Mouse (Mus musculus): ENCODE results near the gene Capn8. TPM values are rescaled to one million over a fixed set of nuclear protein-coding genes. Genes with fewer than 3 reads are reported as not detected.

Capn8 gene
- polyA plus RNA-seq, 1 experiment from 2014 or later: not detected

DNA sequence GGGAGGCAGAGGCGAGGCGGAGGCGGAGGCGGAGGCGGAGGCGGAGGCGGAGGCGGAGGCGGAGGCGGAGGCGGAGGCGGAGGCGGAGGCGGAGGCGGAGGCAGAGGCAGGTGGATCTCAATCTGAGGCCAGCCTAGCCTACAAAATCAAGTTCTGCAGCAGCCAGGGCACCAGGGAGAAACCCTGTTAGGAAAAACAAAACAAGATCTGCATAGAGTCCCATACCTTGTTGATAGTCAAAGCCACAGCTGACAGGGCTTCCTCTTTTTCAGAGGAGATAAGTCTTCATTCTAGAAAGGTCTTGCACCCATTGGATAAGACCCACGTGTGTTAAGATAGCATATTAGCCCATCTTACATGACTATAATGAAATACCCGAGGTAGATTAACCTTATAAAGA, 113.3 kb downstream of the Capn8 start:
- H3K9ac ChIP-seq (replicated peaks; ENCODE audit: low read length): no peak overlapping the region
- H3K27ac ChIP-seq (replicated peaks; ENCODE audit: low read depth, low read length): no peak overlapping the region
- H3K27me3 ChIP-seq (ENCODE audit: control insufficient read depth, insufficient read depth, low read length): no peaks in the 10 kb centered on the region
- H3K4me1 ChIP-seq (ENCODE audit: control insufficient read depth, insufficient read depth, low read length): no peaks in the 10 kb centered on the region; the same call in 1 of the 2 replicates
- no peak overlapping the region for H3K4me3 ChIP-seq (ENCODE audit: low read depth, low read length)
- WGBS: 93% methylated on average over 17 of the region's 17 CpGs
- H3K9me3 ChIP-seq (replicated peaks; ENCODE audit: control insufficient read depth, low read length): no peaks in the 10 kb centered on the region
- no peak for ATAC-seq (replicated peaks; ENCODE audit: insufficient number of reproducible peaks, low FRiP score, low TSS enrichment, low read depth)
- no peak for DNase-seq (ENCODE audit: low spot score)
- H3K36me3 ChIP-seq (replicated peaks; ENCODE audit: control insufficient read depth, insufficient read depth, low read depth, low read length): no peaks in the 10 kb centered on the region
- no peak overlapping the region for H3K4me2 ChIP-seq (ENCODE audit: low read depth, low read length)

DNA sequence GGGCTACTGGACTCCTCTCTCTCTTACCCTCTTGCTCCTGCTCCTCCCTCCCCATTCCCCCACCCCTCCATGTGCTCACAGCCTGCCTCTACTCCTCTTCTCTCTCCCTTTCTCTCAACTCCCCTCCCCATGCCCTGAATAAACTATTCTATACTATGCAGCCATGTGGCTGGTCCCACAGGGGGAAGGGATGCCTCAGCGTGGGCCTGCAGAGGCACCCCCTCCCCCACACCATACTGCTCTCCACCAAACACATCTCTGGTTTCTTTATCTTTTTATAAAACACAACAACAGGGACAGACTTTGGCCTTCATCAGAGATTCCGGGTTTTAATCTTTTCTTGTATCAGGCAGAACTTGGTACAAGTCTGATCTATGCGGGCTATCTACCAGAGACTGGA, 114.4 kb downstream of the Capn8 start:
- H3K9ac ChIP-seq (replicated peaks; ENCODE audit: low read length): no peak overlapping the region
- no peaks in the 10 kb centered on the region for H3K27me3 ChIP-seq (ENCODE audit: control insufficient read depth, insufficient read depth, low read length)
- no peaks in the 10 kb centered on the region for H3K9me3 ChIP-seq (replicated peaks; ENCODE audit: control insufficient read depth, low read length)
- 66% methylated on average over 3 of the region's 3 CpGs for WGBS
- no peaks in the 10 kb centered on the region; the same call in 1 of the 2 replicates for H3K4me1 ChIP-seq (ENCODE audit: control insufficient read depth, insufficient read depth, low read length)
- 0 out of 2 replicates have a peak, but pooled peaks have one; percentile 22 for ATAC-seq (replicated peaks; ENCODE audit: insufficient number of reproducible peaks, low FRiP score, low TSS enrichment, low read depth)
- no peak overlapping the region for H3K27ac ChIP-seq (replicated peaks; ENCODE audit: low read depth, low read length)
- DNase-seq (ENCODE audit: low spot score): no peak
- no peaks in the 10 kb centered on the region for H3K36me3 ChIP-seq (replicated peaks; ENCODE audit: control insufficient read depth, insufficient read depth, low read depth, low read length)
- no peak overlapping the region for H3K4me2 ChIP-seq (ENCODE audit: low read depth, low read length)
- H3K4me3 ChIP-seq (ENCODE audit: low read depth, low read length): no peak overlapping the region

DNA sequence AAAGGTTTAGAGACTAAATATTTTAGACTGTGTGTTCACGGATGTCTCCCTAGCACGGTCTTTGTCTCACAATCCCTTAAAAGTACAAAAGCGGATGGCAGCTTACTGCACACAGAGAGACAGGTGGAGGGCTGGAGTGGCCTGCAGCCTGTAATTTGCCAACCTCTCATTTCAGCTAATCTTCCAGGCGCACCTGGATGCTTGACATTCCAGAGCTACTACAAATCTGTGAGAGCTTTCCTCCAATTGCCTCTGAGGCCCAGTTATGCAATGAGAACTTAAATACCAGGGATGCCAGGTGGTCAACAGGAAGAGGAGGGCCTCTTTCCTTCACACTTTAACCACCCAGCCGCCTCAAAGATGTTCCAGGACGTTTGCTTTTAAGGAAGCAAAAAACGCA, 114.8 kb downstream of the Capn8 start:
- no peaks in the 10 kb centered on the region for H3K27me3 ChIP-seq (ENCODE audit: control insufficient read depth, insufficient read depth, low read length)
- H3K9ac ChIP-seq (replicated peaks; ENCODE audit: low read length): no peak overlapping the region
- peak; percentile 51 for DNase-seq (ENCODE audit: low spot score)
- H3K36me3 ChIP-seq (replicated peaks; ENCODE audit: control insufficient read depth, insufficient read depth, low read depth, low read length): no peaks in the 10 kb centered on the region
- no peak overlapping the region for H3K4me2 ChIP-seq (ENCODE audit: low read depth, low read length)
- 55% methylated on average over 7 of the region's 7 CpGs for WGBS
- ATAC-seq (replicated peaks; ENCODE audit: insufficient number of reproducible peaks, low FRiP score, low TSS enrichment, low read depth): no peak
- H3K4me3 ChIP-seq (ENCODE audit: low read depth, low read length): no peak overlapping the region
- no peak overlapping the region for H3K27ac ChIP-seq (replicated peaks; ENCODE audit: low read depth, low read length)
- no peaks in the 10 kb centered on the region; the same call in 1 of the 2 replicates for H3K4me1 ChIP-seq (ENCODE audit: control insufficient read depth, insufficient read depth, low read length)
- H3K9me3 ChIP-seq (replicated peaks; ENCODE audit: control insufficient read depth, low read length): no peaks in the 10 kb centered on the region

Other genes with a start within 250 kb of the Capn8 start
- 29.6 and 31.8 TPM in 2 replicates for gene Fbxo28, start 223.4 kb upstream of the Capn8 start, polyA plus RNA-seq (2014; fragmentation: Nextera tagmentation; extraction: Ambion mirVana)
- gene Trp53bp2, start 155.8 kb upstream of the Capn8 start, polyA plus RNA-seq (2014; fragmentation: Nextera tagmentation; extraction: Ambion mirVana): 40.2 and 42.5 TPM in 2 replicates
- 80.8 and 89.1 TPM in 2 replicates for gene Capn2, start 47.4 kb upstream of the Capn8 start, polyA plus RNA-seq (2014; fragmentation: Nextera tagmentation; extraction: Ambion mirVana)
- not detected in 2 replicates for gene Ccdc185, start 184.2 kb downstream of the Capn8 start, polyA plus RNA-seq (2014; fragmentation: Nextera tagmentation; extraction: Ambion mirVana)
- gene Susd4, start 198.9 kb downstream of the Capn8 start, polyA plus RNA-seq (2014; fragmentation: Nextera tagmentation; extraction: Ambion mirVana): 13.1 and 16.8 TPM in 2 replicates

All from embryonic facial prominence, embryonic 11.5 days (tissue).